Mouse (Mus musculus) liver, embryonic 12.5 days (tissue): Measurements from ENCODE around the gene Serp2. TPM values are rescaled to one million over a fixed set of nuclear protein-coding genes. Genes with fewer than 3 reads are reported as not detected.

ENCODE experiments used
- ATAC-seq: fragments of 200-750 bp; cut with Nextera tagmentation; 2 replicates; pipeline ENCODE4 v1.8.0; 2017; ENCODE audit warnings: moderate number of reproducible peaks, mild to moderate bottlenecking, moderate library complexity
- H3K27ac ChIP-seq: fragments of 300-500 bp; sonication (generic); 2 replicates; pipeline ENCODE4 v1.5.1; 2016; ENCODE audit warnings: mild to moderate bottlenecking
- H3K27me3 ChIP-seq: fragments of 300-500 bp; sonication (generic); replicated peaks from 2 replicates; pipeline ENCODE4 v1.6.1; 2016; ENCODE audit warnings: mild to moderate bottlenecking, moderate library complexity
- H3K36me3 ChIP-seq: fragments of 300-500 bp; sonication (generic); 2 replicates; pipeline ENCODE4 v1.6.1; 2016; ENCODE audit warnings: mild to moderate bottlenecking, moderate library complexity
- H3K4me1 ChIP-seq: fragments of 300-500 bp; sonication (generic); 2 replicates; pipeline ENCODE4 v1.6.1; 2016
- H3K4me2 ChIP-seq: fragments of 300-500 bp; sonication (generic); 2 replicates; pipeline ENCODE4 v1.6.1; 2016; ENCODE audit warnings: mild to moderate bottlenecking, moderate library complexity
- H3K4me3 ChIP-seq: fragments of 300-500 bp; sonication (generic); 2 replicates; pipeline ENCODE4 v1.5.1; 2016; ENCODE audit warnings: mild to moderate bottlenecking, moderate library complexity
- H3K9ac ChIP-seq: fragments of 300-500 bp; sonication (generic); 2 replicates; pipeline ENCODE4 v1.6.1; 2016; ENCODE audit warnings: mild to moderate bottlenecking, moderate library complexity
- H3K9me3 ChIP-seq: fragments of 300-500 bp; sonication (generic); replicated peaks from 2 replicates; pipeline ENCODE4 v1.6.1; 2016; ENCODE audit warnings: mild to moderate bottlenecking, moderate library complexity
- WGBS: fragments of 180-500 bp; shearing (Covaris S2); methylation state at CpG from one replicate; pipeline ENCODE4 v1.1.7; 2016; ENCODE audit not compliant: insufficient replicate concordance; 5-methylcytosine and 5-hydroxymethylcytosine counted together
- polyA plus RNA-seq: library from polyadenylated mRNA; unstranded; fragments of >200 nt; fragmentation: Nextera tagmentation; extraction: Ambion mirVana; gene quantifications from 2 replicates; pipeline ENCODE4 v1.2.1, GENCODE M21; 2016

The Serp2 gene
- polyA plus RNA-seq, 1 experiment from 2014 or later = 2.2 TPM

GRCm38 (mm10) chr14:76504121-76504737, 52.5 kb downstream of the Serp2 start:
- H3K27ac ChIP-seq = peak overlapping the region; percentile 97
- H3K9ac ChIP-seq = peak overlapping the region; percentile 97
- peaks cover 22% of the 10 kb centered on the region for H3K36me3 ChIP-seq
- H3K27me3 ChIP-seq = no peaks in the 10 kb centered on the region
- peak overlapping the region; percentile 81 for H3K4me2 ChIP-seq
- peak overlapping the region; percentile 82 for H3K4me3 ChIP-seq
- H3K4me1 ChIP-seq = peaks cover 35% of the 10 kb centered on the region
- peak; percentile 97 for ATAC-seq
- no peaks in the 10 kb centered on the region for H3K9me3 ChIP-seq
- under 1% methylated on average over 41 of the region's 52 CpGs for WGBS

- H3K4me3 ChIP-seq = peak overlapping the region; percentile 82
- peaks cover 35% of the 10 kb centered on the region for H3K4me1 ChIP-seq
- peak overlapping the region; percentile 97 for H3K9ac ChIP-seq
- WGBS = 12% methylated on average over 13 of the region's 13 CpGs
- peak overlapping the region; percentile 97 for H3K27ac ChIP-seq
- no peak for ATAC-seq
- no peaks in the 10 kb centered on the region for H3K9me3 ChIP-seq
- H3K27me3 ChIP-seq = no peaks in the 10 kb centered on the region
- H3K4me2 ChIP-seq = peak overlapping the region; percentile 81
- peaks cover 22% of the 10 kb centered on the region for H3K36me3 ChIP-seq
Observed at GRCm38 (mm10) chr14:76503231-76503851, 53.3 kb downstream of the Serp2 start.

- Histone ChIP-seq H3K4me1 (peaks cover 12% of the 10 kb centered on the region), H3K4me3 (no peak overlapping the region), H3K9me3 (no peaks in the 10 kb centered on the region), H3K36me3 (no peaks in the 10 kb centered on the region), H3K27ac (no peak overlapping the region), H3K27me3 (0 out of 2 replicates have a peak, but pooled peaks cover 3% of the 10 kb centered on the region), H3K9ac (no peak overlapping the region), H3K4me2 (no peak overlapping the region)
- no peak for ATAC-seq
- WGBS = 59% methylated on average over 5 of the region's 5 CpGs
Observed at GRCm38 (mm10) chr14:76500036-76500435, 56.7 kb downstream of the Serp2 start.

- Histone ChIP-seq H3K27ac (no peak overlapping the region), H3K4me2 (no peak overlapping the region), H3K36me3 (no peaks in the 10 kb centered on the region), H3K27me3 (0 out of 2 replicates have a peak, but pooled peaks cover 3% of the 10 kb centered on the region), H3K9me3 (no peaks in the 10 kb centered on the region), H3K9ac (no peak overlapping the region), H3K4me3 (no peak overlapping the region), H3K4me1 (peaks cover 12% of the 10 kb centered on the region)
- ATAC-seq = no peak
- 89% methylated on average over 6 of the region's 6 CpGs for WGBS
Observed at GRCm38 (mm10) chr14:76499492-76499891, 57.2 kb downstream of the Serp2 start.

GRCm38 (mm10) chr14:76498210-76498609, 58.5 kb downstream of the Serp2 start:
- WGBS = 39% methylated on average over 7 of the region's 7 CpGs
- Histone ChIP-seq H3K36me3 (no peaks in the 10 kb centered on the region), H3K9me3 (no peaks in the 10 kb centered on the region), H3K4me3 (no peak overlapping the region), H3K27me3 (0 out of 2 replicates have a peak, but pooled peaks cover 3% of the 10 kb centered on the region), H3K9ac (no peak overlapping the region), H3K4me2 (no peak overlapping the region), H3K4me1 (peaks cover 5% of the 10 kb centered on the region; the same call in 1 of the 2 replicates), H3K27ac (0 out of 2 replicates have a peak overlapping the region, but pooled peaks have one; percentile 30)
- ATAC-seq = no peak

GRCm38 (mm10) chr14:76497187-76497586, 59.5 kb downstream of the Serp2 start:
- Histone ChIP-seq H3K4me1 (peaks cover 5% of the 10 kb centered on the region; the same call in 1 of the 2 replicates), H3K9ac (no peak overlapping the region), H3K27ac (no peak overlapping the region), H3K4me2 (no peak overlapping the region), H3K9me3 (no peaks in the 10 kb centered on the region), H3K27me3 (0 out of 2 replicates have a peak, but pooled peaks cover 3% of the 10 kb centered on the region), H3K36me3 (no peaks in the 10 kb centered on the region), H3K4me3 (no peak overlapping the region)
- 72% methylated on average over 9 of the region's 9 CpGs for WGBS
- no peak for ATAC-seq

- H3K27ac ChIP-seq = no peak overlapping the region
- WGBS = 40% methylated on average over 5 of the region's 5 CpGs
- peaks cover 1% of the 10 kb centered on the region; the same call in 1 of the 2 replicates for H3K4me1 ChIP-seq
- 0 out of 2 replicates have a peak, but pooled peaks cover 3% of the 10 kb centered on the region for H3K27me3 ChIP-seq
- no peaks in the 10 kb centered on the region for H3K36me3 ChIP-seq
- H3K9ac ChIP-seq = no peak overlapping the region
- no peak overlapping the region for H3K4me3 ChIP-seq
- H3K9me3 ChIP-seq = no peaks in the 10 kb centered on the region
- ATAC-seq = no peak
- H3K4me2 ChIP-seq = no peak overlapping the region
Observed at GRCm38 (mm10) chr14:76495022-76495421, 61.7 kb downstream of the Serp2 start.

GRCm38 (mm10) chr14:76489128-76489527, 67.6 kb downstream of the Serp2 start:
- Histone ChIP-seq H3K9ac (no peak overlapping the region), H3K27me3 (no peaks in the 10 kb centered on the region), H3K36me3 (no peaks in the 10 kb centered on the region), H3K4me3 (no peak overlapping the region), H3K27ac (no peak overlapping the region), H3K4me1 (peaks cover 7% of the 10 kb centered on the region; the same call in 1 of the 2 replicates), H3K4me2 (no peak overlapping the region), H3K9me3 (no peaks in the 10 kb centered on the region)
- no peak for ATAC-seq
- 78% methylated on average over 2 of the region's 2 CpGs for WGBS

- ATAC-seq = peak; percentile 47; the same call in 1 of the 2 replicates
- no peaks in the 10 kb centered on the region for H3K9me3 ChIP-seq
- no peak overlapping the region for H3K4me2 ChIP-seq
- WGBS = 64% methylated on average over 18 of the region's 18 CpGs
- no peak overlapping the region for H3K4me3 ChIP-seq
- no peaks in the 10 kb centered on the region for H3K36me3 ChIP-seq
- H3K27me3 ChIP-seq = no peaks in the 10 kb centered on the region
- peaks cover 7% of the 10 kb centered on the region; the same call in 1 of the 2 replicates for H3K4me1 ChIP-seq
- no peak overlapping the region for H3K27ac ChIP-seq
- no peak overlapping the region for H3K9ac ChIP-seq
Observed at GRCm38 (mm10) chr14:76488101-76489044, 68.3 kb downstream of the Serp2 start.

- no peak for ATAC-seq
- Histone ChIP-seq H3K4me2 (no peak overlapping the region), H3K4me1 (peaks cover 7% of the 10 kb centered on the region; the same call in 1 of the 2 replicates), H3K36me3 (no peaks in the 10 kb centered on the region), H3K9me3 (no peaks in the 10 kb centered on the region), H3K27ac (no peak overlapping the region), H3K4me3 (no peak overlapping the region), H3K27me3 (no peaks in the 10 kb centered on the region), H3K9ac (no peak overlapping the region)
- WGBS = 79% methylated on average over 16 of the region's 16 CpGs
Observed at GRCm38 (mm10) chr14:76487609-76488008, 69.1 kb downstream of the Serp2 start.

GRCm38 (mm10) chr14:76483701-76484100, 73.0 kb downstream of the Serp2 start:
- 96% methylated on average over 1 of the region's 1 CpGs for WGBS
- no peaks in the 10 kb centered on the region for H3K9me3 ChIP-seq
- peaks cover 17% of the 10 kb centered on the region for H3K4me1 ChIP-seq
- no peaks in the 10 kb centered on the region for H3K36me3 ChIP-seq
- H3K27ac ChIP-seq = no peak overlapping the region
- H3K27me3 ChIP-seq = no peaks in the 10 kb centered on the region
- no peak overlapping the region for H3K4me2 ChIP-seq
- ATAC-seq = no peak
- H3K4me3 ChIP-seq = no peak overlapping the region
- no peak overlapping the region for H3K9ac ChIP-seq
